Mouse (Mus musculus): ENCODE measurements around the gene Prdx3. TPM values are rescaled to one million over a fixed set of nuclear protein-coding genes. Genes with fewer than 3 reads are reported as not detected.
A peak's percentile ranks its signal among the peaks of the same experiment; 100 is the strongest.

The Prdx3 gene
- polyA plus RNA-seq, 1 experiment from 2014 or later = 105 TPM

DNA sequence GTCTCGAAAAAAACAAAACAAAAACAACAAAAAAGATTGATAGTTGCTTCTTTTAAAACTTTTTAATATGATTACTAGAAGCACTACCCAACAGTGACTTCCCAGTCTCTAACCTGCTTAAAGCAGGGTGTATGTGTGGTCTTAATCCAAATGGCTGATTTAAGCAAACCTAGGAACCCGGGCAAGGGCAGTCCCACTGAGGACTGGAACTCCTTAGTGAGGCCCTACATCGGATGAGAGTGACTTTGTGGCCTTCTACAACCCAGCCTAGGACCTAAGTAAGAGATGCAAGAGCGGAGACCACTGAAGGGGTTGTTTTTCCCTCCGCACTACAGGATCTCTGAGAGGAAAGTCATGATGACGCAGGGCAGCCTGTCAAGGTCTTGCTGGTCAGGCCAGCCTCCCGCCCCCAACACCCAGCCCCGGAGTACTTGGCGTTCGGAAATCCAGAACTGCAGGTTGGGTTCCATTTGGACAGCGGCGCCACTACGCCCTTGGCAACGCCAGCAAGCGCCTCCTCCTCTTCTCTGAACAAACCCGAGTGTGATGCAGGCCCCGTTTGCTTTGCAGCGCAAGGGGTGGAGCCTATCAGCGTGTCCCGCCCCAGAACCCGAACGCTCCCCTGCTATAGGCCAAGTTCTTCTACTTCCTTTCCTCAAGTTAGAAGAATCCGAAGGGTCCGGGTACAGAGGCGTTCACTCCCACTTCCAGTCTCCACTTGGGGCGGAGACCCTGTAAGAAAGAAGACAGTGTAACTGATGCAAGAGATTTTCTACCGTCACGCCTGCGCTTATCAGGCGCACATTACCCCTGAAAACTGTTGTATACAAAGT, 13.3 kb downstream of the Prdx3 start, which contains the start of gene Sfxn4:
Gene Sfxn4 (minus strand): TSS at position 612 of the 833 bp plus-strand sequence.
- Histone ChIP-seq H3K9ac (peak within 1 kb of the TSS; percentile 63), H3K27ac (peak within 1 kb of the TSS; percentile 71), H3K4me3 (peak within 1 kb of the TSS; percentile 56), H3K27me3 (no peaks in the 10 kb centered on the region), H3K4me2 (replicated peaks) (peak within 1 kb of the TSS; percentile 61), H3K9me3 (no peaks in the 10 kb centered on the region), H3K36me3 (peaks cover 12% of the 10 kb centered on the region; the same call in 1 of the 2 replicates), H3K4me1 (peaks cover 2% of the 10 kb centered on the region; the same call in 1 of the 2 replicates)
- WGBS = 3% methylated on average over 30 of the region's 30 CpGs
- ATAC-seq (ENCODE audit: insufficient number of reproducible peaks, insufficient read depth, low FRiP score, low TSS enrichment) = peak; percentile 99

DNA sequence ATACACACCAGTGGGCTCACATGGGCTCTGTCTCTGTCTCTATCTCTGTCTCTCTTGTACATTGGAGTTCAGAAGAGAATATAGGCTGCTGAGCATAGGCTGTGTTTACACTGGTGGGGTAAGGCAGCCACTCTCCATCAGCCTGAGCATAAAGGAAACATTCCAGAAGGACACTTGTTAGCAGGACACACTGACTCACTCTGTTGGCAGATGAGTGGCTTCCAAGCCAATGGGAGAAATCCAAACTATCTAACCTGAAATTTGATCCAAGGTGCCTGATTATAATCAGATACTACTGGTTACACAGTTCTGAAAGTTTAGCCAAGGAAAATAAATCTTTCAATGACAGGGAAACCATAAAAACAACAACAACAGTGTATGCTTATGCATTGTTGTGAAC, 28.6 kb downstream of the Prdx3 start:
- Histone ChIP-seq H3K27me3 (no peaks in the 10 kb centered on the region), H3K9me3 (no peaks in the 10 kb centered on the region), H3K4me3 (no peak overlapping the region), H3K36me3 (peaks cover 18% of the 10 kb centered on the region), H3K9ac (no peak overlapping the region), H3K27ac (no peak overlapping the region), H3K4me1 (no peaks in the 10 kb centered on the region), H3K4me2 (replicated peaks) (no peak overlapping the region)
- no peak for ATAC-seq (ENCODE audit: insufficient number of reproducible peaks, insufficient read depth, low FRiP score, low TSS enrichment)

DNA sequence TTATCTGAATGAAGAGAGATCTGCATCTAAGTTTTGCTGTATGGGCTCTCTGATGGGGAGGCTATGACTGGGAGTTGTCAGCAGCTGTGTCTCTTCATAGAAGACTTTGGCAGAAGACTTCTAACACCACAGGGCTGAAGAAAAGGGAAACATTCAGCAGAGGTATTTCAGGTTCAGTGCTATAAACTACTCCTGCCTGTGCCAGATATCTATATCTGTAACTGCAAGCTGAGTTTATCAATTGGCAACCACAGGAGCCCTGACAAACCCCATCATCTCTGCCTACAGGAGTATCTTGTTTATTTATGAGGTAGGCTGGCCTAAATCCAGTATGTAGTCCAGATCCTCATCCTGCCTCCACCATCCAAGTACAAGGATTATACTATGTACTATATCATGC, 31.0 kb downstream of the Prdx3 start:
- Histone ChIP-seq H3K4me3 (no peak overlapping the region), H3K27me3 (no peaks in the 10 kb centered on the region), H3K27ac (no peak overlapping the region), H3K9ac (no peak overlapping the region), H3K4me1 (no peaks in the 10 kb centered on the region), H3K4me2 (replicated peaks) (no peak overlapping the region), H3K9me3 (no peaks in the 10 kb centered on the region), H3K36me3 (peaks cover 27% of the 10 kb centered on the region)
- no peak for ATAC-seq (ENCODE audit: insufficient number of reproducible peaks, insufficient read depth, low FRiP score, low TSS enrichment)

DNA sequence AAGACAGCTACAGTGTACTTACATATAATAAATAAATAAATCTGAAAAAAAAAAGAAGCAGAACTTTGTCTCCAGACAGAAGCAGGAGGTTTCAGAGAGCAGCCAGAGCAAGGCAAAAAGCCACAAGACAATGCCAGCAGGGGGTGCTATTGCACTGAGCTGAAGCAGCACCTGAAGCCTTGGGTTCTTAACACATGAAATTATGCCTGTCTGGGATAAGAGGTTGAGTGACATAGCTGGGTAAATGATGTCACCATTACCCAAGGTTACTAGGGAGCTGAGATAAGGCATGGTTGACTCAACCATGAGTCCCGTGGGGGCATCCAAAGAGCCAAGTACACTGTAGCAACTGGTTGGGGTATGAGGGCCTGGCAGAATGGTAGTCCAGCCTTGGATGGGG, 36.6 kb downstream of the Prdx3 start:
- H3K4me2 ChIP-seq (replicated peaks) = no peak overlapping the region
- H3K36me3 ChIP-seq = peaks cover 63% of the 10 kb centered on the region
- no peak overlapping the region for H3K4me3 ChIP-seq
- no peaks in the 10 kb centered on the region for H3K27me3 ChIP-seq
- ATAC-seq (ENCODE audit: insufficient number of reproducible peaks, insufficient read depth, low FRiP score, low TSS enrichment) = no peak
- H3K27ac ChIP-seq = no peak overlapping the region
- no peaks in the 10 kb centered on the region for H3K4me1 ChIP-seq
- no peaks in the 10 kb centered on the region for H3K9me3 ChIP-seq
- no peak overlapping the region for H3K9ac ChIP-seq
- 84% methylated on average over 1 of the region's 1 CpGs for WGBS

DNA sequence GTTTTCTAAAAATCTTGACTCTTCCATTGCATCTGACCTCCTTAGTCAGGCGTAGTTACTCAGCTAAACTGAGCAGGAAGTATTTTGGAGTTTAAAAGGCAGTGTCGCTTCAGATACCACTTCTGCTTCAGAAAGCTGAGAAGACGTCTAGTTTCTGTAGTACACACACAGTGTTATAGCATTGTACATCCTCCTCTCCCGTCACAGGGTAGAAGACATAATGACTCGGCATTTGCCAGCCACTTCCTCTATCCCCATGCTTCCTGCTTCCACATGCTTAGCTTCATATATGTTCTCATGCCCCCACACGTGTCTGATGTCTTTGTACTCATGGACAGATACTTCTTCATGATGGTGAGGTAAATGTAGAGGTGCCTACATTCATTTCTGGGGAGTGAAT, 55.7 kb downstream of the Prdx3 start:
- WGBS = 88% methylated on average over 6 of the region's 6 CpGs
- no peaks in the 10 kb centered on the region for H3K9me3 ChIP-seq
- no peaks in the 10 kb centered on the region for H3K27me3 ChIP-seq
- no peak overlapping the region for H3K4me2 ChIP-seq (replicated peaks)
- no peak for ATAC-seq (ENCODE audit: insufficient number of reproducible peaks, insufficient read depth, low FRiP score, low TSS enrichment)
- H3K27ac ChIP-seq = no peak overlapping the region
- no peak overlapping the region for H3K4me3 ChIP-seq
- no peaks in the 10 kb centered on the region for H3K4me1 ChIP-seq
- peaks cover 55% of the 10 kb centered on the region for H3K36me3 ChIP-seq
- no peak overlapping the region for H3K9ac ChIP-seq

Other genes with a start within 250 kb of the Prdx3 start
- gene Nanos1, start 118.6 kb downstream of the Prdx3 start, polyA plus RNA-seq (2016; fragmentation: Nextera tagmentation; extraction: Ambion mirVana) = 2.3 and 3.6 TPM in 2 replicates
- 130 and 150 TPM in 2 replicates for gene Eif3a, start 83.9 kb downstream of the Prdx3 start, polyA plus RNA-seq (2016; fragmentation: Nextera tagmentation; extraction: Ambion mirVana)
- 35.3 and 37.1 TPM in 2 replicates for gene Fam45a, start 63.0 kb downstream of the Prdx3 start, polyA plus RNA-seq (2016; fragmentation: Nextera tagmentation; extraction: Ambion mirVana)
- 14.3 and 15.0 TPM in 2 replicates for gene Sfxn4, start 13.1 kb downstream of the Prdx3 start, polyA plus RNA-seq (2016; fragmentation: Nextera tagmentation; extraction: Ambion mirVana)
- gene Grk5, start 15.2 kb upstream of the Prdx3 start, polyA plus RNA-seq (2016; fragmentation: Nextera tagmentation; extraction: Ambion mirVana) = 2.2 and 2.7 TPM in 2 replicates

All from embryonic facial prominence, embryonic 12.5 days (tissue).